Mouse (Mus musculus): ENCODE data around the gene Mex3a. TPM values are rescaled to one million over a fixed set of nuclear protein-coding genes. Genes with fewer than 3 reads are reported as not detected.
A peak's percentile ranks its signal among the peaks of the same experiment; 100 is the strongest.

Gene Mex3a
- total and polyA plus RNA-seq, 3 experiments: 1.1 to 4.9 (median 2.5) TPM

DNA sequence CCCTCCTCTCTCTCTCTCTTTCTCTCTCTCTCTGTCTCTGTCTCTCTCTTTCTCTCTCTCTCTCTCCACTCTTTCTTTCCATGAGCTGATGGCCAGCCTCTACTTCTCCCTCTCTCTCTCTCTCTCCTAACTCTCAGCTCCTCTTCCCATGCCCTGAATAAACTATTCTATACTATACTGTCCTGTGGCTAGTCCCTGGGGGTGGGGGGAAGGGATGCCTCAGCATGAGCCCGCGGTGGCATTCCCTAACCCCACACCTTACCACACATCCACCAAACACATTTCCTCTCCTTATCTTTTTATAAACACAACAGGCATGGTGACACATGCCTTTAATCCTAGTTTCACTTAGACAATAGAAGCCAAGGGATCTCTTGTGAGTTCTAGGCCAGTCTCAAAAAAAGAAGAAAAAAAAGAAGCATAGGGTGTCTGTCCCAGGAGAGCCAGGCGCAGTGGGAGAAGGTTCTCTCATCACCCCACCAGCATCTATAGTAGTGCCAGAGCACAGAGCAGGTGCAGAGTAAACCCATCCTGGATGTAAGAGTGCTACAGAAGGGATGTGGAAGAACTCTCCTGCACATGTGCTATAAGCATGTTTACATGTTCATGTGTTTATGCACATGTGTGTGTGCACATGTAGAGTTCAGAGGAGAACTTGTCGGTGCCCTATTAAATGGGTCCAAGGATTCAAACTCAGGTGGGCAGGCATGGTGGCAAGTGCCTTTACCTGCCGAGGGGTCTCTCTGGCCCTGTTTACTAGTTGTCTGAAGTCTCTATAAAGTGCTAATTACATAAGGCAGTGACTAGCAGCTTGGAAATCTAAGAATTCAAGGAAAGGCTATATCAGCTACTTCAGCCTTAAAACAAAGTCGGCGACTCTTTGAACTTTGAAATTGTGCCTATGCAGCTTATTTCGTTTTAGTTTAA is 46.6 kb downstream of the Mex3a start:
- H3K27ac ChIP-seq (ENCODE audit: insufficient read depth, low read depth): no peak overlapping the region
- TF ChIP-seq SMC3 (IDR thresholded peaks at IDR 0.05; ENCODE audit: low read depth, low read length) (no peak), CHD2 (IDR thresholded peaks at IDR 0.05; ENCODE audit: low read length) (no peak), NRF1 (IDR thresholded peaks at IDR 0.05; ENCODE audit: low read depth, low read length) (no peak), MAFK (IDR thresholded peaks at IDR 0.05; ENCODE audit: insufficient replicate concordance, low read length) (no peak), ELF1 (IDR thresholded peaks at IDR 0.05; ENCODE audit: low read depth, low read length) (no peak), ZNF384 (IDR thresholded peaks at IDR 0.05; ENCODE audit: low read depth, low read length) (no peak), JUND (conservative IDR thresholded peaks at IDR 0.05; ENCODE audit: low read depth, low read length) (no peak), POLR2A (IDR thresholded peaks at IDR 0.05; ENCODE audit: low read depth, low read length) (no peak), PAX5 (IDR thresholded peaks at IDR 0.05; ENCODE audit: low read length) (no peak), USF2 (conservative IDR thresholded peaks at IDR 0.05; ENCODE audit: low read depth, low read length) (no peak), GABPA (IDR thresholded peaks at IDR 0.05; ENCODE audit: insufficient replicate concordance, low read depth, low read length) (no peak), MXI1 (IDR thresholded peaks at IDR 0.05; ENCODE audit: low read depth, low read length) (no peak), IRF4 (IDR thresholded peaks at IDR 0.05; ENCODE audit: low read depth, low read length) (no peak), MAX (IDR thresholded peaks at IDR 0.05; ENCODE audit: low read length) (no peak), MEF2A (IDR thresholded peaks at IDR 0.05; ENCODE audit: borderline replicate concordance, low read depth, low read length) (no peak), KAT2A (IDR thresholded peaks at IDR 0.05; ENCODE audit: insufficient replicate concordance, low read length) (no peak)
- H3K9me3 ChIP-seq (replicated peaks; ENCODE audit: low read length): no peaks in the 10 kb centered on the region
- peak overlapping the region; percentile 89 to 99 (median 99) for H3K4me3 ChIP-seq (replicated peaks in 1 of 3; ENCODE audit: low read depth in 2 of 3, low read length in 2 of 3, poor library complexity in 1 of 3)
- in situ Hi-C loops (cut with MboI; ENCODE audit: low pct_ligation_motif_present, low pct_unique_long_range_greater_than_20kb, low sequenced_read_pairs) (no loop called here), dilution Hi-C loops (cut with MboI; ENCODE audit: extremely low pct_ligation_motif_present, extremely low pct_unique_long_range_greater_than_20kb, low sequenced_read_pairs) (no loop called here)
- H3K9ac ChIP-seq (ENCODE audit: insufficient read depth, low read depth): peak overlapping the region; percentile 97
- H3K36me3 ChIP-seq (replicated peaks in 1 of 2; ENCODE audit: control insufficient read depth in 1 of 2, insufficient read depth in 1 of 2, low read length in 1 of 2): peaks cover 19 to 27% of the 10 kb centered on the region in 2 experiments
- peaks cover 25% of the 10 kb centered on the region for H3K79me2 ChIP-seq (replicated peaks; ENCODE audit: control insufficient read depth, extremely low read depth, insufficient read depth, poor library complexity, severe bottlenecking)
- no peaks in the 10 kb centered on the region for H3K27me3 ChIP-seq (replicated peaks)
- H3K4me1 ChIP-seq (ENCODE audit: control insufficient read depth in 1 of 2, insufficient read depth in 2 of 2): peaks cover 6 to 24% of the 10 kb centered on the region in 2 experiments; a peak in 3 of 4 replicates
- peak overlapping the region; percentile 88 for H3K4me2 ChIP-seq (ENCODE audit: insufficient read depth, low read depth, poor library complexity, severe bottlenecking)
- no peak for DNase-seq (ENCODE audit: extremely low read depth)

DNA sequence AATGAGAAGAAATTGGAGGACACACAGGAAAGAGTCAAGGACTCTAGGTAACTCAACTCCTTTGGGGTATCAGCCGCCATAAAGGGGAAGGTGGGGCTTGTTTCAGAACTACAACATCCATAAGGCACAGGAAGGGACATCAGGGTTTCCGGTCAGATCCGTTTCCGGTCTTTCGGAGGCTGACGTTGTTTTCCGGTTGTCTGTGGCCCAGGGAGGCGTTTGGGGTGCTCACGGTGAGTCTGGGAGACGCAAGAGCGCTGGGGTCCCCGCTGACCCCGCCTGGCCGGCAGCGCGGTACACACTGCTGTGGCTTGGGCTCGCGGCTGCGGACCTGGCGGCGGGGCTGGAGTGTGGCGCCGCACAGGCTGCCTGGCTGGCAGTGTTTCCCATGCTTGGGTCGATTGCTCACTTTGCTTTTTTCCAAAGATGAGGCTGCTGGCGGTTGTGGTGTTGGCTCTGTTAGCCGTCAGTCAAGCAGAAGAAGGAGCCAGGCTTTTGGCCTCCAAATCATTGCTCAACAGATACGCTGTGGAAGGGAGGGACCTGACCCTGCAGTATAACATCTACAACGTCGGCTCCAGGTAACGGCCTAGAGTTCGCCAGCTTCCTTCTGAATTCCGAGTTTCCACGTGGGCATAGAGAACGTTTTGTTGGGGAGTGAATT is 47.4 kb downstream of the Mex3a start:
- peak overlapping the region; percentile 60; the same call in 1 of the 2 replicates for H3K27ac ChIP-seq (ENCODE audit: insufficient read depth, low read depth)
- TF ChIP-seq POLR2A (IDR thresholded peaks at IDR 0.05; ENCODE audit: low read depth, low read length) (peak; percentile 86), SMC3 (IDR thresholded peaks at IDR 0.05; ENCODE audit: low read depth, low read length) (no peak), JUN (IDR thresholded peaks at IDR 0.05; ENCODE audit: insufficient read depth, low read depth, low read length) (no peak), SIN3A (IDR thresholded peaks at IDR 0.05; ENCODE audit: low read length) (peak; percentile 88), MAFK (IDR thresholded peaks at IDR 0.05; ENCODE audit: insufficient replicate concordance, low read length) (no peak), MYC (IDR thresholded peaks at IDR 0.05; ENCODE audit: low read depth, low read length) (0 out of 2 replicates have a peak, but pooled peaks have one; percentile 24), ZMIZ1 (IDR thresholded peaks at IDR 0.05; ENCODE audit: low read depth, low read length) (peak; percentile 62; the same call in 1 of the 2 replicates), IRF4 (IDR thresholded peaks at IDR 0.05; ENCODE audit: low read depth, low read length) (peak; percentile 54; the same call in 1 of the 2 replicates), KAT2A (IDR thresholded peaks at IDR 0.05; ENCODE audit: insufficient replicate concordance, low read length) (peak; percentile 96), NELFE (IDR thresholded peaks at IDR 0.05; ENCODE audit: low read depth, low read length) (peak; percentile 87), RAD21 (IDR thresholded peaks at IDR 0.05; ENCODE audit: low read depth, low read length) (no peak), USF1 (IDR thresholded peaks at IDR 0.05; ENCODE audit: low read depth, low read length) (no peak), TCF12 (IDR thresholded peaks at IDR 0.05; ENCODE audit: low read depth, low read length) (peak; percentile 87), POLR2AphosphoS2 (IDR thresholded peaks at IDR 0.05; ENCODE audit: low read depth, low read length) (peak; percentile 86), ELF1 (IDR thresholded peaks at IDR 0.05; ENCODE audit: low read depth, low read length) (peak; percentile 90), GABPA (IDR thresholded peaks at IDR 0.05; ENCODE audit: insufficient replicate concordance, low read depth, low read length) (peak; percentile 63; the same call in 1 of the 2 replicates), UBTF (IDR thresholded peaks at IDR 0.05; ENCODE audit: low read depth, low read length) (peak; percentile 54; the same call in 1 of the 2 replicates), NRF1 (IDR thresholded peaks at IDR 0.05; ENCODE audit: low read depth, low read length) (peak; percentile 40; the same call in 1 of the 2 replicates), MXI1 (IDR thresholded peaks at IDR 0.05; ENCODE audit: low read depth, low read length) (peak; percentile 79; the same call in 1 of the 2 replicates), TBP (conservative IDR thresholded peaks at IDR 0.05; ENCODE audit: low read depth, low read length) (peak; percentile 91)

More for the DNA sequence above, 47.4 kb downstream of the Mex3a start:
- Histone ChIP-seq H3K79me2 (replicated peaks; ENCODE audit: control insufficient read depth, extremely low read depth, insufficient read depth, poor library complexity, severe bottlenecking) (peaks cover 25% of the 10 kb centered on the region), H3K4me1 (ENCODE audit: control insufficient read depth in 1 of 2, insufficient read depth in 2 of 2) (peaks cover 6 to 24% of the 10 kb centered on the region in 2 experiments; a peak in 3 of 4 replicates), H3K9ac (ENCODE audit: insufficient read depth, low read depth) (peak overlapping the region; percentile 97), H3K4me3 (replicated peaks in 1 of 3; ENCODE audit: low read depth in 2 of 3, low read length in 2 of 3, poor library complexity in 1 of 3) (peak overlapping the region; percentile 89 to 99 (median 99)), H3K9me3 (replicated peaks; ENCODE audit: low read length) (no peaks in the 10 kb centered on the region), H3K4me2 (ENCODE audit: insufficient read depth, low read depth, poor library complexity, severe bottlenecking) (peak overlapping the region; percentile 96), H3K27me3 (replicated peaks) (no peaks in the 10 kb centered on the region), H3K36me3 (replicated peaks in 1 of 2; ENCODE audit: control insufficient read depth in 1 of 2, insufficient read depth in 1 of 2, low read length in 1 of 2) (peaks cover 20 to 29% of the 10 kb centered on the region in 2 experiments)
- dilution Hi-C loops (cut with MboI; ENCODE audit: extremely low pct_ligation_motif_present, extremely low pct_unique_long_range_greater_than_20kb, low sequenced_read_pairs) (no loop called here), in situ Hi-C loops (cut with MboI; ENCODE audit: low pct_ligation_motif_present, low pct_unique_long_range_greater_than_20kb, low sequenced_read_pairs) (no loop called here)
- DNase-seq (ENCODE audit: extremely low read depth): peak; percentile 85

Data from CH12.LX (cell line).